Mouse (Mus musculus): ENCODE results near the gene Rbm20.

DNA sequence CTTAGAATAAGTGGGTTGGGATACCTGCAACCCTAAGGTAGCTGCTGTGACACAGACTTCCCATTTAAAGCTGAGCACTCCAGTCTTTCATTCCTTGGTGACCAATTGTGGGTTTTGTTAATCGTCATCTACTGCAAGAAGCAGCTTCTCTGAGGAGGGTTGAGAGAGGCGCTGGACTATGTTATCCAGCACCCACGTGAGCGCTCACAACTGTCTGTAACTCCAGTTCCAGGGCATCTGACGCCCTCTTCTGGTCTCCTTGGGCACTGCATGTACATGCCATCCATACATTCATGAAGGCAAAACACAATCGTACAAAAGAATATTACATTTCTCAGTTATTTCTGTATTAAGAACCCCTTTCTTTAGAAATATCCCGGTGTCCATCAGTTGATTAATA lies 75.9 kb downstream of the Rbm20 start:
- TF ChIP-seq CTCF (IDR thresholded peaks at IDR 0.05; ENCODE audit: insufficient read depth, low read length) (no peak), POLR2A (IDR thresholded peaks at IDR 0.05; ENCODE audit: borderline replicate concordance, extremely low read depth, low read depth, low read length) (no peak)

Measured in lung, adult 2 months (tissue).